Mouse (Mus musculus) spleen, adult 2 months (tissue): Measurements from ENCODE around the gene Sned1.

Experiments used
- CTCF ChIP-seq: fragments of 200-500 bp; IDR thresholded peaks from 2 replicates; pipeline ENCODE4 v1.5.1; 2011; ENCODE audit warnings: mild to moderate bottlenecking, inconsistent platforms; ENCODE audit not compliant: insufficient read depth, insufficient read length, insufficient replicate concordance; ENCODE audit errors: extremely low read depth
- POLR2A ChIP-seq: fragments of 200-500 bp; IDR thresholded peaks from 2 replicates; pipeline ENCODE4 v1.6.1; 2011; ENCODE audit warnings: low read depth, low read length, inconsistent platforms

DNA sequence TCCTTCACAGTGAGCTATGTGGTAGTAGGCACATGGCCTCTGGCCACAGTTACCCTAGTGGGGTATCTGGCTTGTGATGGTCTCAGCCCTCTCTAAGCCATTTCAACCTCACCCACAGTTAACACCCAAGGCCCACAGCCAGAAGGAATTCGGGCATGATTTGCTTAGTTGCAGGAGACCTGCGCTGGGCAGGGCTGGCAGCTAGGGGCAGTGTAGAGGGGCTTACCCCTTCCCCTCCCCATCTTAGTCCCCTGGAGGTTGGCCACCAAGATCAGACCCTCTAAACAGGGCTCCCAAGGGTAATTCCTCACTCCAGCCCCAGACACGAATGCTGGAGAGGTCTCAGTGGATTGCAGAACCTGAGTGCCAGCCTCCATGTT is 894 bp downstream of the Sned1 start:
- TF ChIP-seq CTCF (no peak), POLR2A (no peak)
